Mouse (Mus musculus) MEL (cell line): ENCODE results near the gene Serping1. TPM values are rescaled to one million over a fixed set of nuclear protein-coding genes. Genes with fewer than 3 reads are reported as not detected.

Source experiments
- DNase-seq: peaks from one replicate; pipeline ENCODE4 v3.0.0; 2011; ENCODE audit warnings: low read depth, low spot score
- H3K27ac ChIP-seq: 2 replicates; pipeline ENCODE4 v1.5.1; 2012; ENCODE audit warnings: low read depth, mild to moderate bottlenecking, control low read depth, low read length, moderate library complexity; ENCODE audit not compliant: control insufficient read depth
- H3K27me3 ChIP-seq, 2 experiments: fragments of 150-350 bp in 1 of 2; sonication (generic) in 1 of 2; 2 replicates each; pipeline ENCODE4 v1.6.1; 2012; ENCODE audit warnings: low read length in 2 of 2, mild to moderate bottlenecking in 2 of 2, improper control_type of control experiment in 1 of 2, moderate library complexity in 1 of 2; ENCODE audit not compliant: insufficient read depth in 2 of 2, control insufficient read depth in 1 of 2
- H3K36me3 ChIP-seq, 2 experiments: 2 replicates each; pipeline ENCODE4 v1.6.1; 2012 to 2014; ENCODE audit warnings: low read length in 2 of 2, improper control_type of control experiment in 1 of 2, inconsistent platforms in 1 of 2, mild to moderate bottlenecking in 1 of 2; ENCODE audit not compliant: insufficient read depth in 2 of 2, control insufficient read depth in 1 of 2
- H3K4me1 ChIP-seq, 2 experiments: fragments of 150-350 bp in 1 of 2; sonication (generic) in 1 of 2; 2 replicates each; pipeline ENCODE4 v1.6.1; 2012; ENCODE audit warnings: low read length in 2 of 2, improper control_type of control experiment in 1 of 2, mild to moderate bottlenecking in 1 of 2; ENCODE audit not compliant: insufficient read depth in 2 of 2, control insufficient read depth in 1 of 2
- H3K4me3 ChIP-seq, 2 experiments: fragments of 150-350 bp in 1 of 2; sonication (generic) in 1 of 2; 2 replicates each; pipeline ENCODE4 v1.5.1; 2012; ENCODE audit warnings: low read depth in 2 of 2, low read length in 2 of 2, mild to moderate bottlenecking in 2 of 2, moderate library complexity in 2 of 2, control low read depth in 1 of 2, improper control_type of control experiment in 1 of 2; ENCODE audit not compliant: control insufficient read depth in 1 of 2, insufficient read depth in 1 of 2
- H3K79me2 ChIP-seq: 2 replicates; pipeline ENCODE4 v1.6.1; 2012; ENCODE audit warnings: mild to moderate bottlenecking, low read length, moderate library complexity; ENCODE audit not compliant: control insufficient read depth, poor library complexity, insufficient read depth
- H3K9ac ChIP-seq: 2 replicates; pipeline ENCODE4 v1.6.1; 2012; ENCODE audit warnings: low read depth, mild to moderate bottlenecking, control low read depth, low read length, moderate library complexity; ENCODE audit not compliant: control insufficient read depth, poor library complexity, severe bottlenecking
- H3K9me3 ChIP-seq: fragments of 150-350 bp; sonication (generic); replicated peaks from 2 replicates; pipeline ENCODE4 v1.6.1; 2012; ENCODE audit warnings: mild to moderate bottlenecking, low read length, improper control_type of control experiment, moderate library complexity; ENCODE audit not compliant: insufficient read depth
- CHD1 ChIP-seq: IDR thresholded peaks from 2 replicates; pipeline ENCODE4 v1.6.1; 2012; ENCODE audit warnings: low read depth, mild to moderate bottlenecking, inconsistent platforms, low read length, improper control_type of control experiment
- CTCF ChIP-seq, 3 experiments: IDR thresholded peaks in 2 of 3; conservative IDR thresholded peaks in 1 of 3; 2 replicates each; pipeline ENCODE4 v1.5.1; 2011 to 2012; ENCODE audit warnings: low read length in 3 of 3, low read depth in 2 of 3, mild to moderate bottlenecking in 2 of 3, improper control_type of control experiment in 1 of 3, inconsistent platforms in 1 of 3, mixed read lengths in 1 of 3, moderate library complexity in 1 of 3; ENCODE audit not compliant: control insufficient read depth in 1 of 3, insufficient read depth in 1 of 3, poor library complexity in 1 of 3, severe bottlenecking in 1 of 3
- E2F4 ChIP-seq: IDR thresholded peaks from 2 replicates; pipeline ENCODE4 v1.6.1; 2011; ENCODE audit warnings: low read depth, low read length, improper control_type of control experiment, borderline replicate concordance
- ELF1 ChIP-seq: IDR thresholded peaks from 2 replicates; pipeline ENCODE4 v1.6.1; 2014; ENCODE audit warnings: low read depth, mild to moderate bottlenecking, inconsistent platforms, low read length, improper control_type of control experiment, moderate library complexity
- EP300 ChIP-seq, 2 experiments: IDR thresholded peaks; 2 replicates each; pipeline ENCODE4 v1.6.1; 2011; ENCODE audit warnings: improper control_type of control experiment in 2 of 2, low read length in 2 of 2, low read depth in 1 of 2, mild to moderate bottlenecking in 1 of 2
- ETS1 ChIP-seq: IDR thresholded peaks from 2 replicates; pipeline ENCODE4 v1.6.1; 2012; ENCODE audit warnings: low read depth, mild to moderate bottlenecking, inconsistent platforms, low read length, improper control_type of control experiment, moderate library complexity
- JUND ChIP-seq: IDR thresholded peaks from 2 replicates; pipeline ENCODE4 v1.6.1; 2011; ENCODE audit warnings: low read depth, mild to moderate bottlenecking, improper control_type of control experiment, low read length
- KAT2A ChIP-seq: conservative IDR thresholded peaks from 2 replicates; pipeline ENCODE4 v1.6.1; 2012; ENCODE audit warnings: low read depth, low read length, improper control_type of control experiment, inconsistent platforms
- MAX ChIP-seq: IDR thresholded peaks from 2 replicates; pipeline ENCODE4 v1.6.1; 2011; ENCODE audit warnings: low read length, improper control_type of control experiment
- MXI1 ChIP-seq: IDR thresholded peaks from 2 replicates; pipeline ENCODE4 v1.6.1; 2011; ENCODE audit warnings: mild to moderate bottlenecking, low read depth, low read length, improper control_type of control experiment
- NELFE ChIP-seq: IDR thresholded peaks from 2 replicates; pipeline ENCODE4 v1.6.1; 2011; ENCODE audit warnings: low read depth, low read length, improper control_type of control experiment
- NRF1 ChIP-seq: IDR thresholded peaks from 2 replicates; pipeline ENCODE4 v1.6.1; 2014; ENCODE audit warnings: low read depth, mild to moderate bottlenecking, inconsistent platforms, low read length, improper control_type of control experiment, moderate library complexity; ENCODE audit not compliant: poor library complexity, insufficient read depth, severe bottlenecking
- POLR2A ChIP-seq, 2 experiments: IDR thresholded peaks; 2 replicates each; pipeline ENCODE4 v1.6.1; 2011 to 2012; ENCODE audit warnings: low read length in 2 of 2, mild to moderate bottlenecking in 2 of 2, control low read depth in 1 of 2, improper control_type of control experiment in 1 of 2, low read depth in 1 of 2, moderate library complexity in 1 of 2; ENCODE audit not compliant: control insufficient read depth in 1 of 2, insufficient read depth in 1 of 2, poor library complexity in 1 of 2
- POLR2AphosphoS5 ChIP-seq: IDR thresholded peaks from 2 replicates; pipeline ENCODE4 v1.6.1; 2012; ENCODE audit warnings: low read depth, borderline replicate concordance, mild to moderate bottlenecking, inconsistent platforms, low read length, moderate library complexity, mixed read lengths
- RCOR1 ChIP-seq: IDR thresholded peaks from 2 replicates; pipeline ENCODE4 v1.6.1; 2012; ENCODE audit warnings: low read depth, mild to moderate bottlenecking, inconsistent platforms, low read length, improper control_type of control experiment
- TCF12 ChIP-seq: IDR thresholded peaks from 2 replicates; pipeline ENCODE4 v1.6.1; 2014; ENCODE audit warnings: low read depth, mild to moderate bottlenecking, inconsistent platforms, low read length, improper control_type of control experiment, moderate library complexity
- USF2 ChIP-seq, 2 experiments: IDR thresholded peaks; 2 replicates each; pipeline ENCODE4 v1.6.1; 2011 to 2012; ENCODE audit warnings: improper control_type of control experiment in 2 of 2, low read length in 2 of 2, borderline replicate concordance in 1 of 2, inconsistent platforms in 1 of 2, low read depth in 1 of 2, mild to moderate bottlenecking in 1 of 2; ENCODE audit not compliant: insufficient read depth in 1 of 2
- ZC3H11A ChIP-seq: IDR thresholded peaks from 2 replicates; pipeline ENCODE4 v1.6.1; 2012; ENCODE audit warnings: low read depth, mild to moderate bottlenecking, inconsistent platforms, low read length, improper control_type of control experiment
- polyA plus RNA-seq, 2 experiments: library from polyadenylated mRNA; stranded (reverse) in 1 of 2; unstranded in 1 of 2; fragments of >175 nt in 1 of 2; fragments of >200 nt in 1 of 2; gene quantifications; 2 replicates each; pipeline versions ENCODE4 v1.2.1 to v1.2.4; 2012; ENCODE audit warnings: low replicate concordance in 2 of 2, low read depth in 1 of 2; ENCODE audit not compliant: insufficient read length in 2 of 2, insufficient read depth in 1 of 2, missing spikeins in 1 of 2
- total RNA-seq: library from RNA; depleted of rRNA; stranded (reverse); fragments of 300-350 nt; gene quantifications from 2 replicates; pipeline ENCODE4 v1.2.3, GENCODE M21; 2012

Serping1 gene
- total and polyA plus RNA-seq, 3 experiments = not detected

DNA sequence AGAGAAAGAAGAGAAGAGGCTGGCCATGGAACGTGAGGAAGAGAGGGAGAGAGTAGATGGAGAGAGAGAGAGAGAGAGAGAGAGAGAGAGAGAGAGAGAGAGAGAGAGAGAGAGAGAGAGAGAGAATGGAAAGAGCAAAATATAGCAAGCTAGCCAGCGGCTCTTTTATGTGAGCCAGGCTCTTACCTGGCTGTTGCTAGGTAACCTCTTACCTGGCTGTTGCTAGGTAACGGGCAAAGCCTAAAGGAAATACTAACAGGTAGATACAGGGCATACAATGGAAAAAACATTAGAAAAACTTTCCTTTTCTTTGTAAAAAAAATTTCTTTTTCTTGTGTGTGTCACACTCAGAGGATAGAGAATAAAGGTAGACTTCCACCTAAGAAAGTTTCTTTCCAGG, 2.5 kb upstream of the Serping1 start:
- Histone ChIP-seq H3K4me1 (no peaks in the 10 kb centered on the region), H3K9me3 (no peaks in the 10 kb centered on the region), H3K36me3 (no peaks in the 10 kb centered on the region), H3K27me3 (peaks cover 20 to 28% of the 10 kb centered on the region in 2 experiments), H3K9ac (no peak overlapping the region), H3K79me2 (no peaks in the 10 kb centered on the region), H3K27ac (no peak overlapping the region), H3K4me3 (no peak overlapping the region)
- TF ChIP-seq ZC3H11A = no peak
- no peak for TF ChIP-seq MAX
- no peak for TF ChIP-seq ELF1
- TF ChIP-seq NELFE = no peak
- no peak for TF ChIP-seq NRF1
- no peak for TF ChIP-seq MXI1
- no peak for TF ChIP-seq POLR2AphosphoS5
- no peak for TF ChIP-seq E2F4
- no peak for TF ChIP-seq USF2 (IDR thresholded peaks at IDR 0.05; ENCODE audit: borderline replicate concordance in 1 of 2, insufficient read depth in 1 of 2, low read depth in 1 of 2, low read length in 2 of 2)
- no peak for TF ChIP-seq TCF12
- no peak for TF ChIP-seq EP300 (IDR thresholded peaks at IDR 0.05; ENCODE audit: low read depth in 1 of 2, low read length in 2 of 2)
- no peak for TF ChIP-seq CHD1
- TF ChIP-seq CTCF (IDR thresholded peaks at IDR 0.05 in 2 of 3, conservative IDR thresholded peaks at IDR 0.05 in 1 of 3; ENCODE audit: control insufficient read depth in 1 of 3, insufficient read depth in 1 of 3, low read depth in 2 of 3, low read length in 3 of 3, poor library complexity in 1 of 3, severe bottlenecking in 1 of 3) = no peak
- TF ChIP-seq JUND = no peak
- no peak for DNase-seq

DNA sequence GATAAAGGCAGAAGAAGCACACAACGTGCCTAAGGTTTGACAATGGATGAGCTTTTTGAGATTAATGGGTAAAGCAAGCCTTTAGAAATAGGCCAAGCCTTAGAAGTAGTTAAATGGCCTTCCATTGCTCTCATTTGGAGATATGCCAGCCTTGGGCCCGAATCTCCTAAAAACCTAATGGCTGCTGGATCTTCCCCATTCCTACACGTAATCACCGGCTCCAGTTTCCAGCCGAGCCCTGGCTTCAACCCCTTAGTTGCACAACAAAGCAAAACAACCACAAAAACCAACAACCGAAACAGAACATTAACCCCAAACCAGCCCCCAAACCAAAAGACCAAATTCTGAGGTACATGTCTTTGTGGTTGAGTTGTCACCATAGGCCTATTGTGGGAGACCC, 421 bp upstream of the Serping1 start:
- H3K4me3 ChIP-seq = no peak overlapping the region
- no peaks in the 10 kb centered on the region for H3K36me3 ChIP-seq
- no peaks in the 10 kb centered on the region for H3K4me1 ChIP-seq
- DNase-seq = no peak
- no peaks in the 10 kb centered on the region for H3K9me3 ChIP-seq
- no peak overlapping the region for H3K9ac ChIP-seq
- TF ChIP-seq KAT2A = no peak
- TF ChIP-seq ETS1 = no peak
- TF ChIP-seq POLR2A (IDR thresholded peaks at IDR 0.05; ENCODE audit: control insufficient read depth in 1 of 2, insufficient read depth in 1 of 2, low read depth in 1 of 2, low read length in 2 of 2, poor library complexity in 1 of 2) = no peak
- TF ChIP-seq RCOR1 = no peak
- peaks cover 13 to 31% of the 10 kb centered on the region in 2 experiments for H3K27me3 ChIP-seq
- no peaks in the 10 kb centered on the region for H3K79me2 ChIP-seq
- no peak overlapping the region for H3K27ac ChIP-seq
